Comparison of ENCODE assay signal across 25 mouse cellular contexts in genomic region chr5:65999106-65999505, GRCm38 (mm10). TPM values are rescaled to one million over a fixed set of nuclear protein-coding genes. Genes with fewer than 3 reads are reported as not detected.
"Had no signal": no experiment of that assay in that cellular context is flagged by ENCODE, and none has a peak within 500 bp of the region (broad histone marks: within the 10 kb centered on the region; RNA-seq: fewer than 3 reads in every experiment).

No protein-coding gene starts in this region.

- H3K9me3 ChIP-seq: lung, embryonic 15.5 days; megakaryocyte, embryonic 14.5 days; midbrain, embryonic 13.5 days; midbrain, embryonic 15.5 days; neural tube, embryonic 13.5 days; neural tube, embryonic 15.5 days had no signal

- H3K27me3 ChIP-seq: lung, embryonic 15.5 days; midbrain, embryonic 13.5 days; midbrain, embryonic 15.5 days; neural tube, embryonic 13.5 days; neural tube, embryonic 15.5 days had no signal

- H3K4me1 ChIP-seq: midbrain, embryonic 13.5 days; midbrain, embryonic 15.5 days; neural tube, embryonic 13.5 days had no signal

- H3K4me3 ChIP-seq: lung, embryonic 15.5 days; megakaryocyte, embryonic 14.5 days; midbrain, embryonic 13.5 days; midbrain, embryonic 15.5 days; neural tube, embryonic 13.5 days; neural tube, embryonic 15.5 days had no signal

- ATAC-seq: liver, postnatal 0 days; lung, postnatal 0 days; midbrain, embryonic 13.5 days; midbrain, embryonic 15.5 days had no signal

- H3K9ac ChIP-seq: liver, postnatal 0 days; lung, embryonic 15.5 days; midbrain, embryonic 13.5 days; midbrain, embryonic 15.5 days; neural tube, embryonic 13.5 days; neural tube, embryonic 15.5 days had no signal

- DNase-seq: liver, postnatal 0 days; lung, adult 2 months; lung, postnatal 14 days; lung, postnatal 36 days; retina, postnatal 1 day; right cerebral cortex, adult 18-20 months; right cerebral cortex, postnatal 25 days; right cerebral cortex, postnatal 4 days; spleen, adult 18-20 months; thymus, adult 2 months; thymus, postnatal 25 days; thymus, postnatal 4 days had no signal

- H3K36me3 ChIP-seq: lung, embryonic 15.5 days; midbrain, embryonic 13.5 days; midbrain, embryonic 15.5 days; neural tube, embryonic 13.5 days; neural tube, embryonic 15.5 days had no signal

- H3K27ac ChIP-seq: lung, embryonic 15.5 days; macrophage; midbrain, embryonic 13.5 days; midbrain, embryonic 15.5 days; neural tube, embryonic 13.5 days; neural tube, embryonic 15.5 days had no signal

- H3K4me2 ChIP-seq: lung, embryonic 15.5 days; midbrain, embryonic 11.5 days; midbrain, embryonic 13.5 days; midbrain, embryonic 15.5 days; neural tube, embryonic 13.5 days; neural tube, embryonic 15.5 days had no signal

RNA-seq across cellular contexts. Expression of gene 9130230L23Rik, which starts 5.0 kb away (rescaled TPM):
- total RNA-seq: megakaryocyte progenitor cell, adult 5-6 weeks; midbrain, postnatal 0 days; monocyte, adult 5-6 weeks had no signal
- polyA plus RNA-seq: liver, postnatal 0 days; macrophage; midbrain, embryonic 11.5 days; midbrain, embryonic 15.5 days; midbrain, postnatal 0 days; neural tube, embryonic 11.5 days; neural tube, embryonic 15.5 days had no signal
